Mouse (Mus musculus) hindbrain, postnatal 0 days (tissue): ENCODE results near the gene Cdh12. TPM values are rescaled to one million over a fixed set of nuclear protein-coding genes. Genes with fewer than 3 reads are reported as not detected.
A peak's percentile ranks its signal among the peaks of the same experiment; 100 is the strongest.
"Not testable (repeated sequence)": the region's sequence is repeated elsewhere in the genome, so short reads cannot be mapped to it uniquely, and the experiment has no call there.

Experiments used
- ATAC-seq: fragments of 200-750 bp; cut with Nextera tagmentation; 2 replicates; pipeline ENCODE4 v1.8.0; 2017; ENCODE audit warnings: mild to moderate bottlenecking, moderate TSS enrichment, moderate library complexity
- DNase-seq: peaks from one replicate; pipeline ENCODE4 v3.0.0-alpha.2; 2015; ENCODE audit warnings: low spot score
- H3K27ac ChIP-seq: fragments of 300-500 bp; sonication (generic); 2 replicates; pipeline ENCODE4 v1.5.1; 2014; ENCODE audit warnings: mild to moderate bottlenecking
- H3K27me3 ChIP-seq: fragments of 300-500 bp; sonication (generic); 2 replicates; pipeline ENCODE4 v1.6.1; 2014; ENCODE audit warnings: low read length, mixed read lengths; ENCODE audit not compliant: insufficient read depth
- H3K36me3 ChIP-seq: fragments of 300-500 bp; sonication (generic); 2 replicates; pipeline ENCODE4 v1.6.1; 2014; ENCODE audit warnings: low read length, mixed read lengths; ENCODE audit not compliant: insufficient read depth
- H3K4me1 ChIP-seq: fragments of 300-500 bp; sonication (generic); 2 replicates; pipeline ENCODE4 v1.6.1; 2014; ENCODE audit warnings: antibody characterized with exemption, low read length, mixed read lengths; ENCODE audit not compliant: insufficient read depth
- H3K4me2 ChIP-seq: fragments of 300-500 bp; sonication (generic); 2 replicates; pipeline ENCODE4 v1.6.1; 2014; ENCODE audit warnings: low read depth, mild to moderate bottlenecking, low read length, moderate library complexity, mixed read lengths
- H3K4me3 ChIP-seq: fragments of 300-500 bp; sonication (generic); 2 replicates; pipeline ENCODE4 v1.5.1; 2014; ENCODE audit warnings: low read length
- H3K9ac ChIP-seq: fragments of 300-500 bp; sonication (generic); replicated peaks from 2 replicates; pipeline ENCODE4 v1.6.1; 2014; ENCODE audit warnings: mild to moderate bottlenecking, low read length, moderate library complexity, mixed read lengths
- H3K9me3 ChIP-seq: fragments of 300-500 bp; sonication (generic); 2 replicates; pipeline ENCODE4 v1.6.1; 2016; ENCODE audit warnings: low read length, mixed read lengths
- CTCF ChIP-seq: IDR thresholded peaks from 2 replicates; pipeline ENCODE4 v1.5.1; 2016; ENCODE audit warnings: antibody characterized with exemption, control low read depth, low read depth
- WGBS: fragments of 180-500 bp; shearing (Covaris S2); extraction: QIAGEN DNeasy Blood & Tissue Kit; methylation state at CpG from one replicate; pipeline ENCODE4 v1.1.7; 2014; 5-methylcytosine and 5-hydroxymethylcytosine counted together
- polyA plus RNA-seq: library from polyadenylated mRNA; unstranded; fragments of >200 nt; fragmentation: Nextera tagmentation; extraction: Ambion mirVana; gene quantifications from 2 replicates; pipeline ENCODE4 v1.2.1, GENCODE M21; 2015
- total RNA-seq: library from RNA; depleted of rRNA; stranded (reverse); fragments of >200 nt; gene quantifications from 2 replicates; pipeline ENCODE4 v1.2.3, GENCODE M21; 2014

Cdh12 gene
- total and polyA plus RNA-seq, 2 experiments from 2014 or later: 10.4 to 10.6 TPM

- Histone ChIP-seq H3K4me2 (no peak overlapping the region), H3K9ac (no peak overlapping the region), H3K9me3 (no peaks in the 10 kb centered on the region), H3K36me3 (no peaks in the 10 kb centered on the region), H3K4me1 (no peaks in the 10 kb centered on the region), H3K4me3 (no peak overlapping the region), H3K27me3 (no peaks in the 10 kb centered on the region), H3K27ac (no peak overlapping the region)
- ATAC-seq (no peak), DNase-seq (no peak)
- no peak for TF ChIP-seq CTCF
- WGBS: 73% methylated on average over 5 of the region's 5 CpGs
These were observed 926.4 kb downstream of the Cdh12 start for GRCm38 (mm10) chr15:21375460-21375859.

GRCm38 (mm10) chr15:21375871-21376270, 926.8 kb downstream of the Cdh12 start:
- no peak overlapping the region for H3K27ac ChIP-seq
- no peak overlapping the region for H3K4me2 ChIP-seq
- ATAC-seq: no peak
- no peak for TF ChIP-seq CTCF
- H3K4me1 ChIP-seq: no peaks in the 10 kb centered on the region
- DNase-seq: no peak
- H3K27me3 ChIP-seq: no peaks in the 10 kb centered on the region
- no peaks in the 10 kb centered on the region for H3K9me3 ChIP-seq
- H3K36me3 ChIP-seq: no peaks in the 10 kb centered on the region
- WGBS: 78% methylated on average over 3 of the region's 3 CpGs
- no peak overlapping the region for H3K4me3 ChIP-seq
- H3K9ac ChIP-seq: no peak overlapping the region

GRCm38 (mm10) chr15:21391442-21391841, 942.4 kb downstream of the Cdh12 start:
- H3K4me3 ChIP-seq, H3K27ac ChIP-seq, H3K9me3 ChIP-seq, H3K4me2 ChIP-seq, H3K27me3 ChIP-seq, H3K36me3 ChIP-seq, H3K9ac ChIP-seq, H3K4me1 ChIP-seq: not testable (repeated sequence)
- DNase-seq: peak; percentile 15
- WGBS: 86% methylated on average over 14 of the region's 14 CpGs
- peak; percentile 77 for ATAC-seq

GRCm38 (mm10) chr15:21393080-21393479, 944.0 kb downstream of the Cdh12 start:
- Histone ChIP-seq H3K27me3 (no peaks in the 10 kb centered on the region), H3K36me3 (no peaks in the 10 kb centered on the region), H3K4me2 (no peak overlapping the region), H3K9me3 (no peaks in the 10 kb centered on the region), H3K9ac (no peak overlapping the region), H3K4me3 (no peak overlapping the region), H3K4me1 (no peaks in the 10 kb centered on the region), H3K27ac (no peak overlapping the region)
- TF ChIP-seq CTCF: no peak
- WGBS: 32% methylated on average over 3 of the region's 3 CpGs
- DNase-seq (no peak), ATAC-seq (no peak)

GRCm38 (mm10) chr15:21405196-21405595, 956.1 kb downstream of the Cdh12 start:
- H3K4me1 ChIP-seq: no peaks in the 10 kb centered on the region
- no peak overlapping the region for H3K27ac ChIP-seq
- no peak for ATAC-seq
- WGBS: 72% methylated on average over 6 of the region's 6 CpGs
- DNase-seq: no peak
- no peaks in the 10 kb centered on the region for H3K9me3 ChIP-seq
- no peak overlapping the region for H3K4me2 ChIP-seq
- no peak overlapping the region for H3K9ac ChIP-seq
- no peak for TF ChIP-seq CTCF
- H3K27me3 ChIP-seq: no peaks in the 10 kb centered on the region
- H3K36me3 ChIP-seq: no peaks in the 10 kb centered on the region
- H3K4me3 ChIP-seq: no peak overlapping the region

- DNase-seq (peak; percentile 81), ATAC-seq (peak; percentile 74; the same call in 1 of the 2 replicates)
- peak; percentile 85 for TF ChIP-seq CTCF
- Histone ChIP-seq H3K4me1 (no peaks in the 10 kb centered on the region), H3K27me3 (no peaks in the 10 kb centered on the region), H3K4me3 (no peak overlapping the region), H3K36me3 (no peaks in the 10 kb centered on the region), H3K9me3 (no peaks in the 10 kb centered on the region), H3K27ac (no peak overlapping the region), H3K9ac (no peak overlapping the region), H3K4me2 (no peak overlapping the region)
- 62% methylated on average over 2 of the region's 2 CpGs for WGBS
These were observed 958.4 kb downstream of the Cdh12 start for GRCm38 (mm10) chr15:21407324-21408044.

- Histone ChIP-seq H3K27ac (no peak overlapping the region), H3K4me3 (no peak overlapping the region), H3K27me3 (no peaks in the 10 kb centered on the region), H3K9me3 (no peaks in the 10 kb centered on the region), H3K9ac (no peak overlapping the region), H3K36me3 (no peaks in the 10 kb centered on the region), H3K4me1 (no peaks in the 10 kb centered on the region), H3K4me2 (no peak overlapping the region)
- ATAC-seq: no peak
- WGBS: 86% methylated on average over 4 of the region's 4 CpGs
- TF ChIP-seq CTCF: no peak
- no peak for DNase-seq
These were observed 988.3 kb downstream of the Cdh12 start for GRCm38 (mm10) chr15:21437347-21437746.
